Mouse (Mus musculus) kidney, embryonic 15.5 days (tissue): ENCODE results near the gene Ubxn6. TPM values are rescaled to one million over a fixed set of nuclear protein-coding genes. Genes with fewer than 3 reads are reported as not detected.

ENCODE experiments used
- ATAC-seq: fragments of 200-750 bp; cut with Nextera tagmentation; replicated peaks from 2 replicates; pipeline ENCODE4 v1.8.0; 2017; ENCODE audit warnings: moderate TSS enrichment; ENCODE audit not compliant: low FRiP score
- H3K27ac ChIP-seq: fragments of 300-500 bp; sonication (generic); 2 replicates; pipeline ENCODE4 v1.5.1; 2015; ENCODE audit warnings: mild to moderate bottlenecking, inconsistent platforms
- H3K27me3 ChIP-seq: fragments of 300-500 bp; sonication (generic); 2 replicates; pipeline ENCODE4 v1.6.1; 2015; ENCODE audit warnings: inconsistent platforms
- H3K36me3 ChIP-seq: fragments of 300-500 bp; sonication (generic); 2 replicates; pipeline ENCODE4 v1.6.1; 2015; ENCODE audit warnings: inconsistent platforms
- H3K4me1 ChIP-seq: fragments of 300-500 bp; sonication (generic); 2 replicates; pipeline ENCODE4 v1.6.1; 2015; ENCODE audit warnings: inconsistent platforms
- H3K4me2 ChIP-seq: fragments of 300-500 bp; sonication (generic); 2 replicates; pipeline ENCODE4 v1.6.1; 2015; ENCODE audit warnings: moderate library complexity, mild to moderate bottlenecking, inconsistent platforms
- H3K4me3 ChIP-seq: fragments of 300-500 bp; sonication (generic); replicated peaks from 2 replicates; pipeline ENCODE4 v1.5.1; 2015; ENCODE audit warnings: mild to moderate bottlenecking, inconsistent platforms
- H3K9ac ChIP-seq: fragments of 300-500 bp; sonication (generic); 2 replicates; pipeline ENCODE4 v1.6.1; 2015; ENCODE audit warnings: mild to moderate bottlenecking, inconsistent platforms
- H3K9me3 ChIP-seq: fragments of 300-500 bp; sonication (generic); replicated peaks from 2 replicates; pipeline ENCODE4 v1.6.1; 2016; ENCODE audit warnings: inconsistent platforms
- WGBS: fragments of 180-500 bp; shearing (Covaris S2); methylation state at CpG from one replicate; pipeline ENCODE4 v1.1.7; 2015; ENCODE audit warnings: mixed read lengths; 5-methylcytosine and 5-hydroxymethylcytosine counted together
- polyA plus RNA-seq: library from polyadenylated mRNA; unstranded; fragments of >200 nt; fragmentation: Nextera tagmentation; extraction: Ambion mirVana; gene quantifications from 2 replicates; pipeline ENCODE4 v1.2.1, GENCODE M21; 2015

The Ubxn6 gene
- polyA plus RNA-seq: 42.2 and 45.6 TPM in 2 replicates

GRCm38 (mm10) chr17:56074827-56075208 is at the start of gene Ubxn6:
Gene Ubxn6 (minus strand): TSS chr17:56075028.
- Histone ChIP-seq H3K4me1 (peaks cover 30% of the 10 kb centered on the region), H3K27ac (peak within 1 kb of the TSS; percentile 99), H3K9me3 (no peaks in the 10 kb centered on the region), H3K4me3 (peak within 1 kb of the TSS; percentile 79), H3K36me3 (peaks cover 33% of the 10 kb centered on the region), H3K27me3 (no peaks in the 10 kb centered on the region), H3K4me2 (peak within 1 kb of the TSS; percentile 76), H3K9ac (peak within 1 kb of the TSS; percentile 76)
- under 1% methylated on average over 35 of the region's 35 CpGs for WGBS
- ATAC-seq: peak; percentile 61

- Histone ChIP-seq H3K4me3 (peak overlapping the region; percentile 49), H3K4me1 (peaks cover 31% of the 10 kb centered on the region), H3K27me3 (peaks cover 66% of the 10 kb centered on the region), H3K27ac (no peak overlapping the region), H3K9ac (peak overlapping the region; percentile 50; the same call in 1 of the 2 replicates), H3K36me3 (no peaks in the 10 kb centered on the region), H3K4me2 (peak overlapping the region; percentile 90), H3K9me3 (peaks cover 6% of the 10 kb centered on the region; the same call in 1 of the 2 replicates)
- 43% methylated on average over 59 of the region's 59 CpGs for WGBS
- ATAC-seq: no peak
Observed at GRCm38 (mm10) chr17:56123681-56124340, 49.0 kb upstream of the Ubxn6 start.

GRCm38 (mm10) chr17:56123161-56123560 is 48.3 kb upstream of the Ubxn6 start:
- Histone ChIP-seq H3K9ac (no peak overlapping the region), H3K4me1 (peaks cover 31% of the 10 kb centered on the region), H3K4me3 (no peak overlapping the region), H3K4me2 (no peak overlapping the region), H3K9me3 (peaks cover 6% of the 10 kb centered on the region; the same call in 1 of the 2 replicates), H3K36me3 (no peaks in the 10 kb centered on the region), H3K27me3 (peaks cover 72% of the 10 kb centered on the region), H3K27ac (no peak overlapping the region)
- no peak for ATAC-seq
- WGBS: 90% methylated on average over 12 of the region's 12 CpGs

GRCm38 (mm10) chr17:56121826-56122225 is 47.0 kb upstream of the Ubxn6 start, which contains the start of gene Lrg1:
Gene Lrg1 (minus strand): TSS chr17:56122001.
- Histone ChIP-seq H3K9ac (no peak within 1 kb of the TSS), H3K9me3 (peaks cover 6% of the 10 kb centered on the region; the same call in 1 of the 2 replicates), H3K4me2 (no peak within 1 kb of the TSS), H3K27me3 (peaks cover 81% of the 10 kb centered on the region), H3K36me3 (no peaks in the 10 kb centered on the region), H3K4me3 (no peak within 1 kb of the TSS), H3K27ac (no peak within 1 kb of the TSS), H3K4me1 (peaks cover 39% of the 10 kb centered on the region)
- WGBS: 64% methylated on average over 2 of the region's 2 CpGs
- ATAC-seq: no peak

GRCm38 (mm10) chr17:56119981-56120880 is 45.4 kb upstream of the Ubxn6 start:
- no peaks in the 10 kb centered on the region for H3K36me3 ChIP-seq
- peak overlapping the region; percentile 26 for H3K4me3 ChIP-seq
- peaks cover 86% of the 10 kb centered on the region for H3K27me3 ChIP-seq
- H3K4me2 ChIP-seq: peak overlapping the region; percentile 54
- H3K9me3 ChIP-seq: peaks cover 6% of the 10 kb centered on the region; the same call in 1 of the 2 replicates
- H3K4me1 ChIP-seq: peaks cover 39% of the 10 kb centered on the region
- H3K27ac ChIP-seq: no peak overlapping the region
- 5% methylated on average over 66 of the region's 66 CpGs for WGBS
- no peak for ATAC-seq
- no peak overlapping the region for H3K9ac ChIP-seq

- Histone ChIP-seq H3K4me3 (peak overlapping the region; percentile 26; the same call in 1 of the 2 replicates), H3K4me1 (peaks cover 33% of the 10 kb centered on the region), H3K9ac (no peak overlapping the region), H3K27ac (no peak overlapping the region), H3K4me2 (peak overlapping the region; percentile 54), H3K27me3 (peaks cover 79% of the 10 kb centered on the region), H3K9me3 (peaks cover 6% of the 10 kb centered on the region; the same call in 1 of the 2 replicates), H3K36me3 (no peaks in the 10 kb centered on the region)
- whole genome bisulfite sequencing: 26% methylated on average over 12 of the region's 12 CpGs
- no peak for ATAC-seq
Observed at GRCm38 (mm10) chr17:56119431-56119830, 44.6 kb upstream of the Ubxn6 start.

- 1% methylated on average over 27 of the region's 27 CpGs for WGBS
- Histone ChIP-seq H3K27me3 (peaks cover 58% of the 10 kb centered on the region), H3K4me1 (peaks cover 25% of the 10 kb centered on the region), H3K27ac (no peak within 1 kb of the TSS), H3K4me2 (peak within 1 kb of the TSS; percentile 79), H3K9ac (0 out of 2 replicates have a peak within 1 kb of the TSS, but pooled peaks have one; percentile 37), H3K4me3 (peak within 1 kb of the TSS; percentile 44), H3K36me3 (no peaks in the 10 kb centered on the region), H3K9me3 (0 out of 2 replicates have a peak, but pooled peaks cover 2% of the 10 kb centered on the region)
- peak; percentile 72 for ATAC-seq
Observed at GRCm38 (mm10) chr17:56117251-56117710, 42.5 kb upstream of the Ubxn6 start, which contains the start of gene Plin5. Gene Plin5 (minus strand): TSS chr17:56117596.

- Histone ChIP-seq H3K4me2 (no peak overlapping the region), H3K4me1 (peaks cover 25% of the 10 kb centered on the region), H3K36me3 (no peaks in the 10 kb centered on the region), H3K9me3 (no peaks in the 10 kb centered on the region), H3K27me3 (peaks cover 47% of the 10 kb centered on the region), H3K27ac (no peak overlapping the region), H3K4me3 (no peak overlapping the region), H3K9ac (no peak overlapping the region)
- ATAC-seq: no peak
- WGBS: 70% methylated on average over 10 of the region's 10 CpGs
Observed at GRCm38 (mm10) chr17:56116193-56116592, 41.4 kb upstream of the Ubxn6 start.

- no peaks in the 10 kb centered on the region for H3K9me3 ChIP-seq
- H3K36me3 ChIP-seq: 0 out of 2 replicates have a peak, but pooled peaks cover 4% of the 10 kb centered on the region
- no peak for ATAC-seq
- no peak overlapping the region for H3K9ac ChIP-seq
- peaks cover 14% of the 10 kb centered on the region for H3K27me3 ChIP-seq
- H3K4me1 ChIP-seq: peaks cover 7% of the 10 kb centered on the region
- no peak overlapping the region for H3K4me3 ChIP-seq
- 72% methylated on average over 3 of the region's 3 CpGs for WGBS
- no peak overlapping the region for H3K4me2 ChIP-seq
- no peak overlapping the region for H3K27ac ChIP-seq
Observed at GRCm38 (mm10) chr17:56112743-56113142, 37.9 kb upstream of the Ubxn6 start.

GRCm38 (mm10) chr17:56111864-56112263 is 37.0 kb upstream of the Ubxn6 start:
- no peak overlapping the region for H3K4me3 ChIP-seq
- no peak overlapping the region for H3K27ac ChIP-seq
- H3K9ac ChIP-seq: no peak overlapping the region
- H3K4me1 ChIP-seq: 0 out of 2 replicates have a peak, but pooled peaks cover under 1% of the 10 kb centered on the region
- no peak overlapping the region for H3K4me2 ChIP-seq
- 0 out of 2 replicates have a peak, but pooled peaks cover 4% of the 10 kb centered on the region for H3K36me3 ChIP-seq
- WGBS: 45% methylated on average over 5 of the region's 5 CpGs
- peaks cover 8% of the 10 kb centered on the region; the same call in 1 of the 2 replicates for H3K27me3 ChIP-seq
- no peaks in the 10 kb centered on the region for H3K9me3 ChIP-seq
- peak; percentile 40; the same call in 1 of the 2 replicates for ATAC-seq

GRCm38 (mm10) chr17:56111021-56111420 is 36.2 kb upstream of the Ubxn6 start:
- 63% methylated on average over 1 of the region's 1 CpGs for WGBS
- Histone ChIP-seq H3K36me3 (0 out of 2 replicates have a peak, but pooled peaks cover 4% of the 10 kb centered on the region), H3K27ac (no peak overlapping the region), H3K9ac (no peak overlapping the region), H3K4me1 (no peaks in the 10 kb centered on the region), H3K4me2 (no peak overlapping the region), H3K27me3 (0 out of 2 replicates have a peak, but pooled peaks cover under 1% of the 10 kb centered on the region), H3K4me3 (no peak overlapping the region), H3K9me3 (no peaks in the 10 kb centered on the region)
- ATAC-seq: no peak
